Mouse (Mus musculus) neural tube, embryonic 11.5 days (tissue): Measurements from ENCODE around the gene Igdcc4. TPM values are rescaled to one million over a fixed set of nuclear protein-coding genes. Genes with fewer than 3 reads are reported as not detected.
A peak's percentile ranks its signal among the peaks of the same experiment; 100 is the strongest.

ENCODE experiments used
- ATAC-seq: fragments of 200-750 bp; cut with Nextera tagmentation; 2 replicates; pipeline ENCODE4 v1.8.0; 2017; ENCODE audit warnings: moderate number of reproducible peaks, mild to moderate bottlenecking, moderate TSS enrichment, moderate library complexity; ENCODE audit not compliant: insufficient read depth, low FRiP score, low TSS enrichment
- DNase-seq: peaks from one replicate; pipeline ENCODE4 v3.0.0-alpha.2; 2015; ENCODE audit warnings: low spot score
- H3K27ac ChIP-seq: fragments of 300-500 bp; sonication (generic); 2 replicates; pipeline ENCODE4 v1.5.1; 2014; ENCODE audit warnings: low read depth, mild to moderate bottlenecking, low read length
- H3K27me3 ChIP-seq: fragments of 300-500 bp; sonication (generic); 2 replicates; pipeline ENCODE4 v1.6.1; 2014; ENCODE audit warnings: mild to moderate bottlenecking, low read length, mixed read lengths; ENCODE audit not compliant: control insufficient read depth, insufficient read depth
- H3K36me3 ChIP-seq: fragments of 300-500 bp; sonication (generic); 2 replicates; pipeline ENCODE4 v1.6.1; 2014; ENCODE audit warnings: mild to moderate bottlenecking, low read length, moderate library complexity, mixed read lengths; ENCODE audit not compliant: control insufficient read depth, insufficient read depth
- H3K4me1 ChIP-seq: fragments of 300-500 bp; sonication (generic); 2 replicates; pipeline ENCODE4 v1.6.1; 2014; ENCODE audit warnings: low read length, mixed read lengths; ENCODE audit not compliant: control insufficient read depth, insufficient read depth
- H3K4me2 ChIP-seq: fragments of 300-500 bp; sonication (generic); 2 replicates; pipeline ENCODE4 v1.6.1; 2014; ENCODE audit warnings: low read depth, mild to moderate bottlenecking, moderate library complexity
- H3K4me3 ChIP-seq: fragments of 300-500 bp; sonication (generic); 2 replicates; pipeline ENCODE4 v1.5.1; 2014; ENCODE audit warnings: low read depth, low read length
- H3K9ac ChIP-seq: fragments of 300-500 bp; sonication (generic); 2 replicates; pipeline ENCODE4 v1.6.1; 2014; ENCODE audit warnings: mild to moderate bottlenecking, low read length
- H3K9me3 ChIP-seq: fragments of 300-500 bp; sonication (generic); 2 replicates; pipeline ENCODE4 v1.6.1; 2016; ENCODE audit warnings: low read length; ENCODE audit not compliant: control insufficient read depth
- WGBS: fragments of 180-500 bp; shearing (Covaris S2); extraction: QIAGEN DNeasy Blood & Tissue Kit; methylation state at CpG from one replicate; pipeline ENCODE4 v1.1.7; 2014; 5-methylcytosine and 5-hydroxymethylcytosine counted together
- polyA plus RNA-seq: library from polyadenylated mRNA; unstranded; fragments of >200 nt; fragmentation: Nextera tagmentation; extraction: Ambion mirVana; gene quantifications from 2 replicates; pipeline ENCODE4 v1.2.1, GENCODE M21; 2014

Igdcc4 gene
- polyA plus RNA-seq, 1 experiment from 2014 or later, result 12.3 TPM

GRCm38 (mm10) chr9:65141306-65141975, 40.2 kb downstream of the Igdcc4 start:
- H3K9me3 ChIP-seq, result no peaks in the 10 kb centered on the region
- H3K4me2 ChIP-seq, result peak overlapping the region; percentile 82
- DNase-seq (peak; percentile 62), ATAC-seq (peak; percentile 40)
- H3K36me3 ChIP-seq, result no peaks in the 10 kb centered on the region; the same call in none of the 2 replicates
- WGBS, result under 1% methylated on average over 57 of the region's 73 CpGs
- H3K27ac ChIP-seq, result peak overlapping the region; percentile 97
- peak overlapping the region; percentile 98 for H3K9ac ChIP-seq
- peak overlapping the region; percentile 94 for H3K4me3 ChIP-seq
- no peaks in the 10 kb centered on the region for H3K27me3 ChIP-seq
- peaks cover 36% of the 10 kb centered on the region for H3K4me1 ChIP-seq

GRCm38 (mm10) chr9:65141976-65142318, 40.7 kb downstream of the Igdcc4 start:
- ATAC-seq (peak; percentile 52; the same call in 1 of the 2 replicates), DNase-seq (peak; percentile 59)
- peak overlapping the region; percentile 94 for H3K4me3 ChIP-seq
- no peaks in the 10 kb centered on the region for H3K9me3 ChIP-seq
- peak overlapping the region; percentile 82 for H3K4me2 ChIP-seq
- H3K27ac ChIP-seq, result peak overlapping the region; percentile 97
- under 1% methylated on average over 17 of the region's 17 CpGs for WGBS
- peaks cover 36% of the 10 kb centered on the region for H3K4me1 ChIP-seq
- H3K27me3 ChIP-seq, result no peaks in the 10 kb centered on the region
- H3K36me3 ChIP-seq, result no peaks in the 10 kb centered on the region; the same call in none of the 2 replicates
- peak overlapping the region; percentile 98 for H3K9ac ChIP-seq

GRCm38 (mm10) chr9:65142399-65142798, 41.1 kb downstream of the Igdcc4 start:
- H3K27ac ChIP-seq, result peak overlapping the region; percentile 97
- ATAC-seq (0 out of 2 replicates have a peak, but pooled peaks have one; percentile 29), DNase-seq (peak; percentile 54)
- under 1% methylated on average over 8 of the region's 8 CpGs for WGBS
- H3K4me3 ChIP-seq, result peak overlapping the region; percentile 94
- peak overlapping the region; percentile 98 for H3K9ac ChIP-seq
- peaks cover 36% of the 10 kb centered on the region for H3K4me1 ChIP-seq
- no peaks in the 10 kb centered on the region for H3K27me3 ChIP-seq
- no peaks in the 10 kb centered on the region; the same call in none of the 2 replicates for H3K36me3 ChIP-seq
- peak overlapping the region; percentile 82 for H3K4me2 ChIP-seq
- H3K9me3 ChIP-seq, result no peaks in the 10 kb centered on the region

- DNase-seq (peak; percentile 63), ATAC-seq (peak; percentile 49; the same call in 1 of the 2 replicates)
- WGBS, result 39% methylated on average over 5 of the region's 5 CpGs
- Histone ChIP-seq H3K4me1 (peaks cover 36% of the 10 kb centered on the region), H3K36me3 (peaks cover 2% of the 10 kb centered on the region), H3K9ac (peak overlapping the region; percentile 1; the same call in 1 of the 2 replicates), H3K4me3 (no peak overlapping the region), H3K4me2 (peak overlapping the region; percentile 21), H3K9me3 (no peaks in the 10 kb centered on the region), H3K27ac (peak overlapping the region; percentile 74), H3K27me3 (no peaks in the 10 kb centered on the region)
Measured at GRCm38 (mm10) chr9:65146001-65146400, 44.7 kb downstream of the Igdcc4 start.

GRCm38 (mm10) chr9:65148507-65148906, 47.2 kb downstream of the Igdcc4 start:
- Histone ChIP-seq H3K27me3 (no peaks in the 10 kb centered on the region), H3K4me2 (no peak overlapping the region), H3K4me3 (no peak overlapping the region), H3K9me3 (no peaks in the 10 kb centered on the region), H3K9ac (no peak overlapping the region), H3K36me3 (peaks cover 4% of the 10 kb centered on the region), H3K4me1 (peaks cover 40% of the 10 kb centered on the region), H3K27ac (no peak overlapping the region)
- ATAC-seq (no peak), DNase-seq (no peak)
- 87% methylated on average over 7 of the region's 7 CpGs for WGBS

GRCm38 (mm10) chr9:65152711-65153330, 51.5 kb downstream of the Igdcc4 start:
- Histone ChIP-seq H3K27me3 (no peaks in the 10 kb centered on the region), H3K4me3 (no peak overlapping the region), H3K36me3 (peaks cover 4% of the 10 kb centered on the region; the same call in 1 of the 2 replicates), H3K4me1 (peaks cover 57% of the 10 kb centered on the region), H3K4me2 (peak overlapping the region; percentile 20; the same call in 1 of the 2 replicates), H3K9me3 (no peaks in the 10 kb centered on the region), H3K9ac (peak overlapping the region; percentile 60), H3K27ac (peak overlapping the region; percentile 95)
- 30% methylated on average over 6 of the region's 6 CpGs for WGBS
- ATAC-seq, result peak; percentile 68
- DNase-seq, result no peak

GRCm38 (mm10) chr9:65153331-65153711, 52.0 kb downstream of the Igdcc4 start:
- H3K27me3 ChIP-seq, result no peaks in the 10 kb centered on the region
- 2% methylated on average over 5 of the region's 5 CpGs for WGBS
- ATAC-seq (peak; percentile 84), DNase-seq (peak; percentile 79)
- H3K36me3 ChIP-seq, result peaks cover 4% of the 10 kb centered on the region; the same call in 1 of the 2 replicates
- no peak overlapping the region for H3K4me3 ChIP-seq
- peak overlapping the region; percentile 95 for H3K27ac ChIP-seq
- H3K9ac ChIP-seq, result peak overlapping the region; percentile 60
- H3K4me1 ChIP-seq, result peaks cover 61% of the 10 kb centered on the region
- no peaks in the 10 kb centered on the region for H3K9me3 ChIP-seq
- H3K4me2 ChIP-seq, result peak overlapping the region; percentile 20; the same call in 1 of the 2 replicates

GRCm38 (mm10) chr9:65154692-65155455, 53.6 kb downstream of the Igdcc4 start:
- H3K9ac ChIP-seq, result peak overlapping the region; percentile 15; the same call in 1 of the 2 replicates
- ATAC-seq (no peak), DNase-seq (peak; percentile 11)
- no peak overlapping the region for H3K4me2 ChIP-seq
- no peak overlapping the region for H3K4me3 ChIP-seq
- H3K4me1 ChIP-seq, result peaks cover 67% of the 10 kb centered on the region
- peak overlapping the region; percentile 95 for H3K27ac ChIP-seq
- WGBS, result 58% methylated on average over 9 of the region's 9 CpGs
- H3K36me3 ChIP-seq, result peaks cover 4% of the 10 kb centered on the region; the same call in 1 of the 2 replicates
- no peaks in the 10 kb centered on the region for H3K9me3 ChIP-seq
- no peaks in the 10 kb centered on the region for H3K27me3 ChIP-seq
